Mouse (Mus musculus) thymus, adult 2 months (tissue): ENCODE results near the gene Gm29776. TPM values are rescaled to one million over a fixed set of nuclear protein-coding genes. Genes with fewer than 3 reads are reported as not detected.

Source experiments
- DNase-seq: peaks from one replicate; pipeline ENCODE4 v3.0.0; 2021
- H3K27ac ChIP-seq: fragments of 200-500 bp; 2 replicates; pipeline ENCODE4 v1.5.1; 2012; ENCODE audit warnings: low read length, control low read depth; ENCODE audit not compliant: control insufficient read depth, insufficient read depth
- H3K27me3 ChIP-seq: fragments of 200-500 bp; 2 replicates; pipeline ENCODE4 v1.6.1; 2012; ENCODE audit warnings: mild to moderate bottlenecking, low read length, moderate library complexity, mixed read lengths; ENCODE audit not compliant: control insufficient read depth, insufficient read depth
- H3K36me3 ChIP-seq: fragments of 200-500 bp; 2 replicates; pipeline ENCODE4 v1.6.1; 2012; ENCODE audit warnings: mild to moderate bottlenecking, low read length, moderate library complexity; ENCODE audit not compliant: control insufficient read depth, insufficient read depth
- H3K4me1 ChIP-seq: fragments of 200-500 bp; replicated peaks from 2 replicates; pipeline ENCODE4 v1.6.1; 2012; ENCODE audit warnings: low read length; ENCODE audit not compliant: control insufficient read depth, insufficient read depth
- H3K4me3 ChIP-seq: fragments of 200-500 bp; 2 replicates; pipeline ENCODE4 v1.5.1; 2012; ENCODE audit warnings: mild to moderate bottlenecking, low read length, control low read depth, moderate library complexity; ENCODE audit not compliant: control insufficient read depth, insufficient read depth
- CTCF ChIP-seq: fragments of 200-500 bp; IDR thresholded peaks from 2 replicates; pipeline ENCODE4 v1.5.1; 2012; ENCODE audit warnings: mild to moderate bottlenecking, control low read depth, low read length, moderate library complexity, borderline replicate concordance; ENCODE audit not compliant: control insufficient read depth, poor library complexity, insufficient read depth; ENCODE audit errors: extremely low read depth
- POLR2A ChIP-seq: fragments of 200-500 bp; IDR thresholded peaks from 2 replicates; pipeline ENCODE4 v1.6.1; 2012; ENCODE audit warnings: mild to moderate bottlenecking, low read length, control low read depth, moderate library complexity; ENCODE audit not compliant: control insufficient read depth, poor library complexity, insufficient read depth; ENCODE audit errors: extremely low read depth
- WGBS: fragments of 180-500 bp; shearing (Covaris S2); methylation state at CpG from one replicate; pipeline ENCODE4 v1.1.7; 2018; 5-methylcytosine and 5-hydroxymethylcytosine counted together
- polyA plus RNA-seq: library from polyadenylated mRNA; depleted of rRNA; stranded (reverse); fragments of >200 nt; gene quantifications from 2 replicates; pipeline ENCODE4 v1.2.3, GENCODE M21; 2012

Gm29776 gene
- polyA plus RNA-seq, 1 experiment = 0.09 TPM

DNA sequence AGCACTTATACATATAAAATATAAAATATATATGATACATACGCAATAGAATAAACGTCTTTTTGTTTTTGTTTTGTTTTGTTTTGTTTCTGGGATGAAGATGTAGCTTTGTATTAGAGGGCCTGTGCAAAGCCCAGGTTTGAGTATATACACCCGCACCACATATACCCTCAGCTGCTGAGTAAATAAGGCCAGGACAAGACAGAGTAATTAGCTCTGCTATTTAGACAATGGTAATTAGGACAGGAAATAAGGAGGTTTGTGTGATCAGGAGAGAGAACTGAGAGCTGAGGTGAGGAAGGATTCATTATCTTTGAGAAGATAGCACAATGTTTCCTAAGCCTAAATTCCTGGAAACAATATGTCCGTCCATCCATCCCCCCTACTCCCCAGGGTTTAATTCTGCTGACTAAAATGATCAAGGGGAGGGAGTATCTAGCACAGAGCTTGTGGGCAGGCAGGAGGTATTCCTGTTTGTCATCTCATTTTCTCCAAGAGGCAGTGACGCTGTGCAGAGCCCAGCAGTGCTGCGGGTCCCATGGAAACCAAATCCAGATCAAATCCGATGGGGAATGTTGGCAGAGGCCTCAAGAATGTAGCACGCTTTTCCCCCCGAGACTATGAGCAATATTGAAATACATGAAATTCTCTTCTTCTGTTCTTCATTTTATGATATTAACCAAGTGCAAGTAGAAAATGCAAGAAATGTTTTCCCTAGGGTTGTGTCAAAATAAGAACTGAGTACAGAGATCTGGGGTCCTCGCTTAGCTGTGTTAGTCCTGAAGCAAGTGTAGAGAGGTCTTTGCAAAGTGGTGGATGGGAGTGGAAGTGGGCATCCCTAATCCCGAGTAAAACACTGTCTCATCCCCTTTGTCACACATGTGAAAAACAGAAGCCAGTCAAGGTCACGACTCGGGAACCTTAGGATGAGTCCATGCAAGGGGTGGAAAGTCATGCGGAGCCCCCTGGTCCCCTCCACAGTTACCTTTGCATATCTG, 38.2 kb upstream of the Gm29776 start:
- WGBS = 91% methylated on average over 14 of the region's 14 CpGs
- Histone ChIP-seq H3K36me3 (no peaks in the 10 kb centered on the region), H3K27ac (no peak overlapping the region), H3K4me1 (no peaks in the 10 kb centered on the region), H3K4me3 (no peak overlapping the region), H3K27me3 (no peaks in the 10 kb centered on the region)
- DNase-seq = no peak
- TF ChIP-seq POLR2A (no peak), CTCF (no peak)

DNA sequence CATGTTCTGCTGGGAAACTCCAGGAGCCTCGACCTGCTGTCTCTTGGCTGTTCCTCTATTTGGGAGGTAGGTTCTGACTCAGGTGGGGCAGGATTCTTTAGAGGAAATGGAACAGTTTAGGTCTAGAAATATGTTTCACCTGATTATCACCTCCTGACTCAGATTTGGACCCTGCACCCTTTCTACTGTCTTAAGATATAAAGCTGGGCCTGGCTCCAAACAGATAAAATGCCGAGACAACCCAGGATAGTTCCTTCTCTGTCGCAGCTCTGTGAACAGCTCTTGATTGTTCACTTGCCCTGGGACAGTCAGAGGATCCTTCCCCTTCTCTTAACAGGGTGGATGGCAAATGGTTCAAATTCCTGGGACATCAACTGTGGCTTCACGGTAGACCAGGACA, 36.6 kb upstream of the Gm29776 start:
- no peak overlapping the region for H3K27ac ChIP-seq

DNA sequence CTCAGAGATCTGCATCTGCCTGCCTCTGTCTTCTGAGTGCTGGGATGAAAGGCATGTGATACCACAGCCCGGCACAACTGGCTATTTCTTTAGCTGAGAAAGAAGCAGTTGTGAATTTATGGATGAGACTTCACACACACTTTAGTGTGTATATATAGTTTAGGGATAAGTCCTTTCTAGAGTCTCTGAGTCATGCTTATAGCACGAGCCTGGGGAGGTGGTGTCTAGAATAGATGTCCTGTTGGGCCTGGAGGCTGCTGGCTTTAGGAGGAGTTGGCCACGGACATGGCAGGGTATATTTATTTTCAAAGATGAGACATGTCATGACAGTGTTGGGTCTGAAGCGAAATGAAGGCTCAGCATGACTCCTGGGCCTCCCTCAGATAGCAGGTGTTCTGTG, 35.4 kb upstream of the Gm29776 start:
- TF ChIP-seq CTCF (no peak), POLR2A (no peak)
- no peak overlapping the region for H3K27ac ChIP-seq
- 91% methylated on average over 4 of the region's 4 CpGs for WGBS
- no peak overlapping the region for H3K4me3 ChIP-seq
- no peak for DNase-seq
- H3K4me1 ChIP-seq = no peaks in the 10 kb centered on the region
- H3K36me3 ChIP-seq = no peaks in the 10 kb centered on the region
- H3K27me3 ChIP-seq = no peaks in the 10 kb centered on the region

More for the DNA sequence above, 36.6 kb upstream of the Gm29776 start:
- Histone ChIP-seq H3K4me3 (no peak overlapping the region), H3K36me3 (no peaks in the 10 kb centered on the region), H3K4me1 (no peaks in the 10 kb centered on the region), H3K27me3 (no peaks in the 10 kb centered on the region)
- DNase-seq = no peak
- WGBS = 88% methylated on average over 4 of the region's 4 CpGs
- no peak for TF ChIP-seq CTCF
- TF ChIP-seq POLR2A = no peak

DNA sequence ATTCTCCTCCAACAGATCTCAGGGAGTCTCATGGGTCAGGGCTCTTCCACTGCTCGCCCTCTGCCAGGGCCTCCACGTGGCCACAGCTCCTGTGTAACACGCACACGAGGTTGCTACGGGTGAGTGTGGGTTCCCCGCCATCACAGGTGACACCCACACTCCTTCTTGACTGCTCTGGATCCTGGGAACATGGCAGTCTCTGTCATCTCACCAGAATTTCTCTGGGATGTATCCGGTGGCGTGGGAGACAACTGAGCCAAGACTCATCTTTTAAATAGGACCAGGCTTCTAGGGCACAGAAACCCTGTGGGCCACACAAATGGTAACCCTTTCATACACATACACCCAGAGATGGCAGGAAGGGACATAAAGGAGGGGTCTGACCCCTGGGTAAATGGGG, 33.6 kb upstream of the Gm29776 start:
- 91% methylated on average over 8 of the region's 8 CpGs for WGBS
- no peaks in the 10 kb centered on the region for H3K27me3 ChIP-seq
- no peak overlapping the region for H3K27ac ChIP-seq
- no peak overlapping the region for H3K4me3 ChIP-seq
- DNase-seq = no peak
- no peaks in the 10 kb centered on the region for H3K4me1 ChIP-seq
- TF ChIP-seq POLR2A (no peak), CTCF (no peak)
- no peaks in the 10 kb centered on the region for H3K36me3 ChIP-seq

DNA sequence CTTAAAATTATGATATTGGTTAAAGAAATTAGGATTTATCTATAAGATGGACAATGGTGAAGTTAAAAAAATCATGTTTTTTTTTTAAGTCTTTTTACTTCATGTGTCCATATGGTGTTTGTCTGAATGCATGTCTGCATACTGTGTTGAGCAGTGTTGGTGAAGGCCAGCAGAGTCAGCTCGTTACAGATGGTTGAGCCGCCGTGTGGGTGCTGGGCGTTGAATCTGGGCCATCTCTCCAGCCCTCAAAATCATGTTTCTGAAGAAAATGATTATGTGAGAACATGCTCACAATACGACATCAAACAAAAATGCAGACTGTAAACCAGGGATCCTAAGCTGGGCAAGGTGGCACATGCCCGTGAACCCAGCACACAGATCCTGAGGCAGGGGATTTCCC, 31.7 kb upstream of the Gm29776 start:
- no peak overlapping the region for H3K27ac ChIP-seq
- DNase-seq = no peak
- H3K4me3 ChIP-seq = no peak overlapping the region
- no peak for TF ChIP-seq POLR2A
- no peak for TF ChIP-seq CTCF
- 94% methylated on average over 6 of the region's 6 CpGs for WGBS
- H3K27me3 ChIP-seq = no peaks in the 10 kb centered on the region
- no peaks in the 10 kb centered on the region for H3K36me3 ChIP-seq
- H3K4me1 ChIP-seq = no peaks in the 10 kb centered on the region

DNA sequence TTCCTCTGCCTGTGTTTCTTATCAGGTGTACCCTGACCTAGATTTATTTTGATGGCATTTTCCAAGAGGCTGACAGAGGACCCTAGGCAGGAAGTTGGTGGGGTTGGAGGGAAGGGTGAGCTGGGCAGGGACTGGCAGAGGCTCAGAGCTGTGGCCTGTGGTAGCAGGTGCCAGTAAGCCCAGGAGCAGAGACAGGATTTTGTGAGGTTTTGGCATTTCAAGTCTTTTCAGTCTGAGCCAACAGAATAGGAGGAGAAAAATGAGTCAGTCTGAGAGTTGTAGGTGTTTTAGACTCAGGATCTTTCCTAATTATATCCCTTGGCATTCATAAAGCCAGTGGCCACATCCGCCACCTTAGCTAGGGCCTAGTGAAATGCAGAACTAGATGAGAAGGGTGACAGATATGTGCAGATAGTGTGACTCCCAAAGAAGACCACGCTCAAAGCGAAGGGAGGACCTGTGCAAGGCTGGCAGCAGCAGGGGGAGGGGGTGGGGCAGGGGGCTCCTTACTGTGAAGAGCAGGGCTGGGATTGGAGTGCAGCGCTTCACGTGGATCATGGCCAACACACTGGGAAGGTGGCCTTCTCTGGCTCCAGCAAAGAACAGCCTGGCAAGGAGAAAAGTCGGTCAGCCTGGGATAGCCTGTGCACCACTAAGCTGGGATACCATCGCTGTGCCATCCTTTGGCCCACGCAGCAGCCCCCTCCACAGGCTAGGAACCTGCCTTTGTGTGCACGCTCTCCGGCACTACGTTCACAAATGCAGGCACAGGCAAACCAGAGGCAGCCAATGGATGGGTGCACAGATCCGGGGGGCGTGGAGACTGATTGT, 30.4 kb upstream of the Gm29776 start:
- H3K27me3 ChIP-seq = no peaks in the 10 kb centered on the region
- H3K27ac ChIP-seq = no peak overlapping the region
- 89% methylated on average over 13 of the region's 13 CpGs for WGBS
- no peak overlapping the region for H3K4me3 ChIP-seq
- DNase-seq = no peak
- H3K4me1 ChIP-seq = no peaks in the 10 kb centered on the region
- no peaks in the 10 kb centered on the region for H3K36me3 ChIP-seq
- TF ChIP-seq POLR2A (no peak), CTCF (no peak)

DNA sequence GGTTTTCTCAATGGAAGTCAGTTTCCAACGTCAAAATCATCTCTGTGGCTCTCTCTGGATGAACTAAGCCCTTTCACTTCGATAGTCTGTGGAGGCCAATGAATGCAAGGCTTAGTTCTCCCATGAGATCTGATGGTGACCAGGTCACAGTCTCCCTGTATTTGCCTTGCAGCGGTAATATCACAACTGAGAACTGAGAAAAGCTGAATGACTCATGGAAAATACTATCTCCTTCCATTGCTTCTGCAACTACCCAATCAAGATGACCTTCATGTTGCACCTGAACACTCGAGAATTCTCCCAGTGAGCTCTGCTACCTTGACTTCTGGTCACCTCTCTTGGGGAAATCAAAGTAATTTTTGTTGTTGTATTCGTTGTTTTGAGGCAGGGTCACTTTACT, 28.9 kb upstream of the Gm29776 start:
- WGBS = 92% methylated on average over 5 of the region's 5 CpGs
- H3K36me3 ChIP-seq = no peaks in the 10 kb centered on the region
- TF ChIP-seq CTCF (no peak), POLR2A (no peak)

More for the DNA sequence above, 28.9 kb upstream of the Gm29776 start:
- H3K4me1 ChIP-seq = no peaks in the 10 kb centered on the region
- H3K27ac ChIP-seq = no peak overlapping the region
- H3K27me3 ChIP-seq = no peaks in the 10 kb centered on the region
- no peak overlapping the region for H3K4me3 ChIP-seq
- no peak for DNase-seq
